Mouse (Mus musculus) gastrocnemius, postnatal 14 days (tissue): ENCODE measurements around the gene Ccz1. TPM values are rescaled to one million over a fixed set of nuclear protein-coding genes. Genes with fewer than 3 reads are reported as not detected.

Experiments
- DNase-seq: peaks from one replicate; pipeline ENCODE4 v3.0.0; 2021; ENCODE audit warnings: mixed read lengths
- intact Hi-C: fragments of 180-260 bp; cut with DNase I; formaldehyde crosslinking; loops from one replicate; pipeline ENCODE4 v1.15.1; 2025; ENCODE audit warnings: low total_unique reads
- total RNA-seq, 2 experiments: library from RNA; stranded (reverse); gene quantifications; 2 replicates each; pipeline ENCODE4 v1.2.3; 2021

Ccz1 gene
- total RNA-seq, 2 experiments from 2014 or later = 28.2 to 30.0 TPM

DNA sequence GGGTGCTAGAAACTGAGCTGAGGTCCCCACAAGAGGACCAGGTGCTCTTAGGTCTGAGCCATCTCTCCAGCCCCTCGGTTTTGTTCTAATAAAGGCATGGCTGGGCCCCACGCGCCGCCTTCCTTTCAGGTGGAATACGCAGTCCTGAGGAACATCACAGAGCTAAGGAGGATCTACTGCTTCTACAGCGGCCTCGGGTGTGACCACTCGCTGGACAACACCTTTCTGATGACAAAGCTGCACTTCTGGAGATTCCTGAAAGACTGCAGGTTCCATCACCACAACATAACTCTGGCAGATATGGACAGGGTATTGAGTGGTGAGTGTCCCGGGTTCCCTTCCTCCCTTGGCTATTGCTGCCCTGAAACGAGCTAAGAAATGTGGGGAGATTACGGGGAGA lies 55.1 kb downstream of the Ccz1 start:
- DNase-seq = no peak
- intact Hi-C loops = no loop called here

GRCm38 (mm10) chr5:143957101-143957500 lies 57.6 kb downstream of the Ccz1 start:
- DNase-seq = no peak
- intact Hi-C loops = no loop called here

GRCm38 (mm10) chr5:143950016-143950415 lies 64.7 kb downstream of the Ccz1 start:
- no peak for DNase-seq
- intact Hi-C loops = no loop called here

DNA sequence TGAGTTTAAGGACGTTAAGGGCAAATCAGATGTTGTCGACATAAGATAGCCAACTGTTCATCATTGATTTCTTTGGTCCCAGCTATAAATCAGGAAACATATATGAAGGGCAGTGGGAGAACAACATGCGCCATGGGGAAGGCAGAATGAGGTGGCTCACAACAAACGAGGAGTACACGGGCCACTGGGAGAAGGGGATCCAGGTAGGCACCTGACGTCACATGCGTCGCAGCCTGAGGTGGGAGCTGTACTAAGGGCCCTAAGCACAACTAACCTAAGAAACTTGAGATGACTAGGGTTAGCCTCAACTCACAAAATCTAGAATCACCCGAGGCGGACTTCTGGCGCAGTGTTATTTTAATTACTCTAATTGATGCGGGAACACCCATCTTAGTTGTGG lies 66.3 kb downstream of the Ccz1 start:
- intact Hi-C loops = no loop called here
- no peak for DNase-seq

GRCm38 (mm10) chr5:143943231-143944125 lies 71.2 kb downstream of the Ccz1 start:
- intact Hi-C loops = no loop called here

DNA sequence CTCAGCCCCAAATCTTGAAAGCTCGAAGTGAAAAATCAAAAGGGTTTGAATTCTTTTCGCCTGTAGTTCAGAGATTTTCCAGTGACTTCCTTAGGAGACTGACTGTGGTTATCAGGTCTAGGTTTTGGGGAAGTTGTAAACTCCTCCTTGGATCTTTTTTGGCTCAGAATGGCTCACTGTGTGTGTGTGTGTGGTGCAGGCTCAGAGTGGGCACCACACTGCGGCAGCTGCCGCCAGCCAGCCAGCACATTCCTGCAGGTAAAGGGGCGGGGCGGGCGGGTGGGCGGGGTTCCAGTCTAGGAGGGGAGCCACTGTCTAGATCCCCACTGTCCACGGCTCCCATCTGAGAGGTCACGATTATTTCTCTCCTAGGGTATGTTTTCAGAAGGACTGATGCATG lies 73.1 kb downstream of the Ccz1 start:
- intact Hi-C loops = no loop called here
- DNase-seq = no peak

More at GRCm38 (mm10) chr5:143943231-143944125, 71.2 kb downstream of the Ccz1 start:
- DNase-seq = no peak

Other genes with a start within 250 kb of the Ccz1 start
- gene Eif2ak1, start 197.1 kb downstream of the Ccz1 start, total RNA-seq = 10 to 100 TPM; 20.0 to 21.3 TPM
- gene Ankrd61, start 117.2 kb downstream of the Ccz1 start, total RNA-seq = not detected
- gene Aimp2, start 105.0 kb downstream of the Ccz1 start, total RNA-seq = 100 to 1,000 TPM in 1 of 2 experiments, 10 to 100 TPM in 1; 99.6 to 114 TPM
- gene Pms2, start 104.9 kb downstream of the Ccz1 start, total RNA-seq = 1 to 10 TPM; 4.2 to 5.5 TPM
- not detected for gene Gm42421, start 86.7 kb downstream of the Ccz1 start, total RNA-seq
- gene Rsph10b, start 81.8 kb downstream of the Ccz1 start, total RNA-seq = under 1 TPM; 0.25 to 0.84 TPM
- not detected for gene Ocm, start 11.8 kb upstream of the Ccz1 start, total RNA-seq
- gene Lmtk2, start 85.6 kb upstream of the Ccz1 start, total RNA-seq = 10 to 100 TPM; 12.2 to 12.5 TPM
- gene Bhlha15, start 175.4 kb upstream of the Ccz1 start, total RNA-seq = not detected
- gene Tecpr1, start 208.7 kb upstream of the Ccz1 start, total RNA-seq = 10 to 100 TPM; 13.9 to 17.8 TPM
- 10 to 100 TPM; 39.1 to 39.7 TPM for gene Bri3, start 229.6 kb upstream of the Ccz1 start, total RNA-seq